Mouse (Mus musculus): Measurements from ENCODE around the gene H2afj. TPM values are rescaled to one million over a fixed set of nuclear protein-coding genes. Genes with fewer than 3 reads are reported as not detected.

H2afj gene
- 87.6 and 426 TPM in 2 replicates for polyA plus RNA-seq (2012; rRNA removed; ENCODE audit: low replicate concordance)

GRCm38 (mm10) chr6:136808014-136808417 lies at the start of gene H2afj:
Gene H2afj (plus strand): TSS chr6:136808244.

GRCm38 (mm10) chr6:136781377-136781986 lies 26.6 kb upstream of the H2afj start, which contains the start of gene Gucy2c:
Gene Gucy2c (minus strand): TSS chr6:136781765.

GRCm38 (mm10) chr6:136803739-136804633 lies 4.1 kb upstream of the H2afj start, which contains the start of gene Hist4h4:
Gene Hist4h4 (minus strand): TSS chr6:136804415.

GRCm38 (mm10) chr6:136827516-136827880 lies 19.5 kb downstream of the H2afj start, which contains the start of gene BC049715:
Gene BC049715 (plus strand): TSS chr6:136827626.

GRCm38 (mm10) chr6:136827881-136828561 lies 20.0 kb downstream of the H2afj start, which contains the start of gene Wbp11:
Gene Wbp11 (minus strand): TSS chr6:136828233.

GRCm38 (mm10) chr6:136835352-136835751 lies 27.3 kb downstream of the H2afj start, which contains the start of gene Smco3:
Gene Smco3 (minus strand): TSS chr6:136835452.

GRCm38 (mm10) chr6:136857186-136857872 lies 49.3 kb downstream of the H2afj start, which contains the start of gene Art4:
Gene Art4 (minus strand): TSS chr6:136857733.

Other genes starting within 250 kb of the H2afj start
- gene Plbd1, start 146.3 kb upstream of the H2afj start, polyA plus RNA-seq (2012; rRNA removed; ENCODE audit: low replicate concordance): 39.3 and 63.3 TPM in 2 replicates
- 0.05 TPM in 1 of 2 replicates, not detected in the other for gene Gucy2c, start 26.5 kb upstream of the H2afj start, polyA plus RNA-seq (2012; rRNA removed; ENCODE audit: low replicate concordance)
- 0.55 and 2.4 TPM in 2 replicates for gene Hist4h4, start 3.8 kb upstream of the H2afj start, polyA plus RNA-seq (2012; rRNA removed; ENCODE audit: low replicate concordance)
- 0.23 and 0.79 TPM in 2 replicates for gene BC049715, start 19.4 kb downstream of the H2afj start, polyA plus RNA-seq (2012; rRNA removed; ENCODE audit: low replicate concordance)
- 29.3 and 44.0 TPM in 2 replicates for gene Wbp11, start 20.0 kb downstream of the H2afj start, polyA plus RNA-seq (2012; rRNA removed; ENCODE audit: low replicate concordance)
- gene Smco3, start 27.2 kb downstream of the H2afj start, polyA plus RNA-seq (2012; rRNA removed; ENCODE audit: low replicate concordance): 0.37 and 0.43 TPM in 2 replicates
- gene Art4, start 49.5 kb downstream of the H2afj start, polyA plus RNA-seq (2012; rRNA removed; ENCODE audit: low replicate concordance): 1.4 and 1.8 TPM in 2 replicates
- gene Mgp, start 67.6 kb downstream of the H2afj start, polyA plus RNA-seq (2012; rRNA removed; ENCODE audit: low replicate concordance): 127 and 139 TPM in 2 replicates
- 0.29 and 0.53 TPM in 2 replicates for gene Erp27, start 113.9 kb downstream of the H2afj start, polyA plus RNA-seq (2012; rRNA removed; ENCODE audit: low replicate concordance)
- 0.01 TPM in 1 of 2 replicates, not detected in the other for gene Pde6h, start 115.6 kb downstream of the H2afj start, polyA plus RNA-seq (2012; rRNA removed; ENCODE audit: low replicate concordance)
- gene Arhgdib, start 133.7 kb downstream of the H2afj start, polyA plus RNA-seq (2012; rRNA removed; ENCODE audit: low replicate concordance): 207 and 281 TPM in 2 replicates

Data from mammary gland, adult 2 months (tissue).